Mouse (Mus musculus): ENCODE measurements at regions not wholly inside any gene's neighbourhood (a gene's known extent, or its start where the extent isn't known, plus 50 kb on each side); places are given as distances from the start of the nearest gene placed in this dataset.

GRCm38 (mm10) chr14:17602357-17602756, 57.7 kb upstream of the Thrb start:
- TF ChIP-seq CTCF (IDR thresholded peaks at IDR 0.05; ENCODE audit: extremely low read depth, insufficient read depth, insufficient read length, insufficient replicate concordance) (no peak), POLR2A (IDR thresholded peaks at IDR 0.05; ENCODE audit: low read depth, low read length) (no peak)

Data from spleen, adult 2 months (tissue).